Mouse (Mus musculus) heart, adult 2 months (tissue): ENCODE measurements around the gene Wfdc6b.
"Not testable (repeated sequence)": the region's sequence is repeated elsewhere in the genome, so short reads cannot be mapped to it uniquely, and the experiment has no call there.

ENCODE experiments used
- CTCF ChIP-seq: fragments of 200-600 bp; IDR thresholded peaks from 2 replicates; pipeline ENCODE4 v1.8.1; 2022; ENCODE audit warnings: antibody characterized with exemption, mild to moderate bottlenecking, moderate library complexity
- EP300 ChIP-seq: fragments of 200-500 bp; IDR thresholded peaks from 2 replicates; pipeline ENCODE4 v1.6.1; 2011; ENCODE audit warnings: low read depth, low read length, control low read depth; ENCODE audit not compliant: insufficient read depth
- POLR2A ChIP-seq: fragments of 200-500 bp; IDR thresholded peaks from 2 replicates; pipeline ENCODE4 v1.6.1; 2011; ENCODE audit warnings: mild to moderate bottlenecking, low read depth, low read length, control low read depth; ENCODE audit not compliant: insufficient read depth

DNA sequence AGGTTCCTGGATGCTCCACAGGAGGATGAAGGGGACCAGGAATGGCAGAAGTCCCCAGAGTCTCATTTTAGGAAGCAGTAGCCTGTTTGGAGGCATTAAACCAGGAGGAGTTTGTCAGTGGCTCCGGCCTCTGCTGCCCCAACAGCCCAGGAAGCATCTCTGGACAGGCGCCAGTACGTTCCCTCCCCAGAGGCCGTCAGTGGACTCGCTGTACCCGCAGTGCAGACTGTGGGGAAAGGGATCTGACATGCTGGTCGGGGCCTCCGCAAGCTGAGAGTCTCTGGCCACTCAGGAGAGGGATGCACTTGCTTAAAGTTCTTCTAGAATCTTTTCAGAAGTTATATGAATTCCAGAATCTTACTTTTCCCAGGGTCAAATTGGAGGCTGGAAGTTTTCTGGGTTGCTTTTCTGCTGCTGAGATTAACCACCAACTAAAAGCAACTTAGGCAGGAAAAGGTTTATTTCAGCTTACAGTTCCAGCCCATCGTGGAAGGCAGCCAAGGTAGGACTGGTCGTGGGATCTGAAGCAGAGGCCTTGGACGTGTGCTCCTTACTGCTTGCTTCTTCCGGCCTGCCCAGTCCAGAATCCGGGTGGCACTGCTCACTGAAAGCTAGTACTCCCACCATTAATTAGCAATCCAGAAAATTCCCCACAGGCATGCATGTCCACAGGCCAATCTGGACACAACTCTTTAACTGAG is 28.1 kb upstream of the Wfdc6b start, which contains the start of gene Wfdc6a:
- not testable (repeated sequence) for TF ChIP-seq POLR2A, CTCF, EP300
